Mouse (Mus musculus): Measurements from ENCODE around the gene Helz.

GRCm38 (mm10) chr11:107547351-107548203 lies at the start of gene Helz:
- TF ChIP-seq MAFK (IDR thresholded peaks at IDR 0.05; ENCODE audit: insufficient read depth, low read depth, low read length), result no peak
- no peak for TF ChIP-seq HCFC1 (IDR thresholded peaks at IDR 0.05; ENCODE audit: borderline replicate concordance, insufficient read depth, low read length)
- no peak for TF ChIP-seq CHD2 (IDR thresholded peaks at IDR 0.05; ENCODE audit: low read depth, low read length)
- no peak for TF ChIP-seq ZNF384 (IDR thresholded peaks at IDR 0.05; ENCODE audit: low read depth, low read length)
